Mouse (Mus musculus) WW6 (cell line): Measurements from ENCODE around the gene Brca2.

Experiments used
- DNase-seq: peaks from one replicate; pipeline ENCODE4 v3.0.0-alpha.2; 2013; ENCODE audit warnings: low read depth, low spot score

The Brca2 gene

DNA sequence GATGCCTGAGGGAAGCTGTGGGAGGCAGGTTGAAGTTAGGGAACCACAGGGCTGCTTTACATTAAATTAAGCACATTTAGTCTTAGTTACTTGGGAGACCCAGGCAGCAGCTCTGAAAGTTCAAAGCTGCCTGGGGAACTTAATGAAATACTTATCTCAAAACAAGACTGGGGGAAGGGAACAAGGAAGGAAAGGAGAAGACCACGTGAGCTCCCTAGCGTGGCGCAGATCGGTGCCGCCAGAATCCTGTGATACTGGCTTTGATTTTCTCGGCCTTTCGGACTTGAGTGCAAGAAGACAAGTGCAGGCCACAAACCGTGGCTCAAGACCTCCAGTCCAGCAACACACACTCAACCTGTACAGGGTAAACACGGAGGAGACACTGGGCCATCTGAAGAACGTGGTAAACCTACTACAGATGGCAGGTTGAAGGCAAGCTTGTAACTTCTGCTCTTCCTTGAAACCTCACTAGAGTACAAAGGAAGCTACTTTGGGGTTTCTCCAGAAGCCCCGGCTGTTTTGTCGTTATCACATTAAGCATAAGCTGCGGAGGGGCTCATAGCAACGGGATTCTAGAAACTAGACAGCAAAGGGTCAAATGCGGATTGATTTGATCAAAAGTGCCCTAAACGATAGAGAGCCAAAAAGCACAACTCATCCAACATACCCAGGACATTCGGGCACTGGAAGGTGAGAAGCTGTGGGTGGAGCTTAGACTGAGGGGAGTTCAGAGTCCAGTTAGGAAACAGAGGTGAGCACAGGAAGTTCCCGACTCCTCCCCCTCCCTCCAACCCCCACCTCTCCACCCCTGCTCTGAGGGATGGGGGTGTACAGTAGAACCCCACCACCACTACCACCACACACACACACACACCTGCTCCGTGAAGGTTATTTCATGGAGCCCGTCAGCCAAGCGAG is 76.0 kb downstream of the Brca2 start:
- DNase-seq: no peak

DNA sequence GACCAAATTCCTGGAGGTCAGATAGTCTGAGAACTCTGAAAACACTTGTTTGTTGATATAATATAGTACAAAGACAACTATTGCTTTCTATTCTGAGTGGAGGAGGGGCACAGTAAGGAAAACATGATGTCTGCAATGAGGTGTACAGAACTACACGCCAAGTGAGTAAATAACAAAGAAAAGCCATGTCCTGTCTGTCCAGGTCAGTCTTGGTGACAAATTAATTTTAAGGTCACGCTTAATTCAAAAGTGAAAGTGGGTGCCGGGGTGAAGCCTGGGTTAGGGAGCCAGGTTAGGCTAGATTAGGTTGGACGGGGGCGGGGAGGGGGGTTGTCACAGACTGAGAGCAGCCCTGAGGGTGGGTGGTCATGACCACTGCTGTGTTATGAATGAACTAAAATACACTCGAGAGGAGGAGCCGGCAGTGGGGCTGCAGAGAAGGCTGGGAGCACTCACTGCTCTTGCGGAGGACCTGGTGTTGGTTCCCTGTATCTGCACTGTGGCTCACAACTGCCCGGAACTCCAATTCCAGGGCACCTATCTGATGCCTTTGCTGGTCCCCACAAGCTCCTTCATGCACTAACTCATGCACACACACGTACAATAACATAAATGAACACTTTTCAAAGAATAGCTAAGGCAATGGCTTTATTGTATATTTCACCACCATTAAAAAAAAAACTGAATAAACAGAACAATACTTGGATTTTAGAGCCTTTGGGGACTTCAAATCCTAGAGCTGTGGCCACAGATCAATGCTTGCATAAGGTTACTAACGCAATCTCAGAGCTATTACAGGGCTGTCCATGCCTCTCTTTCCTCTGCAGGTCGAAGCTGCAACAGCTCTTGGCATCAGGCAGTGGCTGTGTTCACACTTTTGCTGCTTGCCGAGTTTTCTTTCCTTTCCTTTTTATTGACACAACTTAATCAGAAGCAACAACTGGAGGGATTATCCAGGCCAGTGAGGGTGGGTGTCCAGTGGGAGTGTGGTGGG is 77.2 kb downstream of the Brca2 start:
- DNase-seq: no peak

DNA sequence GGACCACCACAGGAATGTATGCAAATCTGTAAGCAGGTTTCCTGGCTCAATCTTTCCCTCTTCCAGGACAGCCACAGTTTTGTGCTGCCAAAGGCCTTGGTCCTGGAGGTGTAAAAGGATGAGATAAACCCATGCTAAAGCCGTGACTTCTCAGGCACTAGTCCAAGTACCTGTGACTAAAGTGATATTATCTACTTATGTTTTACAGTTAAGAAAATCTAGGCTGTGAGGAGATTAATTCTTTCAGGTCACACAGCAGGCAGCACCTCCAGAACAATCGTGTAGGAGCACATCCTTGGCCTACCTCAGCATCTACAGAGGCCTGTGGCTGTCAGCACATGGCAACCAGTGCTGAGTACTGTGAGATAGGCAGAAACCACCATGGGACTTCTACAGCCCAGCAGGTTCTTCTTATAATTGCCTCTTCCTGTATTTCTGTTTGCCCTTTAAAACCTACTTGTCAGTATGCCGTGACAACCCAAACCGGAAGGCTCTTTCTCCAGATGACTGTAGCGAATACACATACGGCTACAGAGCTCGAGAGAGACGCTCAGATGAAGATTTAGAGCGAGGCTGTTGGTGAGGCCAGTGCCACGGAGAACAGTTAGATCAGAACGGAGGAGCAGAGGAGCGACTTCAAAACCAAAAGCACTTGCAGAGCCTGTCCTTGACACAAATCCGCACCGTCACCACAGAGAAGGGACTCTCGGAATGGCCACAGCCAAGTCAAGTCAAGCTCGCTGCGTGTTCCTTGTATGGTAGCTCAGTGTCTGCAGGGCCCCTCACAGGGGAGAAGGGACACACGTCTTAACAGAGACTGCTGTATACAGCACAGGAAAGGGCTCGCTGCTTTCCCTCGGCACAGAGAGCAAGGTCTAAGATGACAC is 78.4 kb downstream of the Brca2 start:
- no peak for DNase-seq

DNA sequence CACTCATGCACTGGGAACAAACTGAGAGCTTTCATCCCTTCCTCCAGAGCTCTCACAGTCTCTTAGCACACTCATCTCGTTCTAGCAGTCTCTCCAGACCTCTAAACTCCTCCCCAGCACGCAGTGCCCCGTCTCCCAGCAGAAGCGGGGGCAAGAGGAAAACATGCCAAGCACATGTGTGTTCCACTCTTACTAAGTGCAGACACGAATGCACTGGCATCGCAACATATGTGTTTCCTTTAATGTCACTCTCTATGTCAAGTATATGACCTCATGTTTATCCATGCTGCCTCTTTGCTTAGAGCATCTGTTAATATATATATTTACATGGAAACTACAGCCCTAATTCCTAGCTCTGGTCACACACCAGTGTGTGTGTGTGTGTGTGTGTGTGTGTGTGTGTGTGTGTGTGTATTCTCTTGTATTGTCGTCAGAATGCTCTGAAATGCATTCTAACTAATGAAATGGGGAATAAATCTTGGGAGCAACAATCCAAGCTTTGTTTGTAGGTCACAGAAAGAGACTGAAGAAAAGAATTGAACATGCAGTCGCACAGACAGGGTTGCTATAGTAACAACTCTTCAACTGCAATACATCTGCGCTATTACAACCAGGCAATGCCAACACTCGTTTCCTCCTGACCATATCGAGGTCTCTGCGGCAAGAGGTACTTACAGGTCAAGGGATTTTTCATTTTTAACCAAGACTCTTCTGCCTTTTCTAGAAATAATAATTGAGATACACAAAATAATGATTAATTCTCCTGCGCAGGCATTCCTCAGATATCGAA is 79.2 kb downstream of the Brca2 start:
- DNase-seq: no peak

DNA sequence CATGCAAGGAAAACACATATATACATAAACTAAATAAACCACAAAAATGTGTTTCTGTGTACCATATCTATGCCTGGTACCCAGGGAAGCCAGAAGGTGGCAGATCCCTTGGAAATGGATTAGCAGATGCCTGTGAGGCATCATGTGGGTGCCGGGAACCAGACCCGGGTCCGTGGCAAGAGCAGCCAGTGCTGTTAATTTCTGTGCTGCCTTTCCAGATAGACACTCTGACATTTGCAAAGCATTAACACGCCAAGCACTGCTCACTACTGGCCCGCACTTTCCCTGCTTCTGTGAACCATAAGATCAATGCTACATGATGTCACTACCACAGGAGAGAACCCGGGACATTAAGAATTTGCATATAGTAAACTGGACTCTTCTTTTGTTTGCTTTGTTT is 83.7 kb downstream of the Brca2 start:
- no peak for DNase-seq

DNA sequence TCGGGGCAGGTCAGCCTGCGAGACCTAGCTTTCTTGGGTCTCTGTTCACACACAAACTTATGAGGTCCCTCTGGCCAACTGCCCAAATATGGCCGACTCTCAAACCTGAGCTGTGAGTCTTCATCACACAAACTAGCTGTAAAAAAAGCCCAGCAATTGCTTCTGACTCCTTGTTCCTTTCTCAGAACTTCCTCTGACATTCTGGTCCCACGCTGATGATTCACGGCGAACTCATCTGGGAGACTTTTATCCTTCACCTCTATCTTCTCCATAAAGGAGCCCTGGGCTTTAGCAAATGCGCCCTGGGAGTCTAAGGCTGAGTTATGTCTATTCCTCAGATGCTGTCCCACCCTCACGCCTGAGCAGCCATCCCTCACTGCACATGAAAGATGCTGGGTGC is 85.2 kb downstream of the Brca2 start:
- DNase-seq: no peak

DNA sequence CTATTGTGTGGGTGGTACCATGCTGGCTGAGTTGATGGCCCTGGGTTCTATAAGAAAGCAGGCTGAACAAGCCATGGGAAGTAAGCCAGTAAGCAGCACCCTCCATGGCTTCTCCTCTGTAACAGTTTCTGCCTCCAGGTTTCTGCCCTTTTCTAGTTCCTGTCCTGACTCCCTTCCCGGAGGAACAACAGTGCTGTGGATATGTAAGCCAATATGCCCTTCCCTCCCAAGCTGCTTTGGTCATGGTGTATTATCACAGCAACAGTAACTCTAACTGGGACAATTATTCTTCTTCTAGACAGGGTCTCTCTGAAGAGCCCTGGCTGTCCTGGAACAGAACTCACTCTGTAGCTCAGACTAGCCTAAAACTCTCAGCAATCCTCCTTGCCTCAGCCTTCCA is 88.7 kb downstream of the Brca2 start:
- DNase-seq: no peak

DNA sequence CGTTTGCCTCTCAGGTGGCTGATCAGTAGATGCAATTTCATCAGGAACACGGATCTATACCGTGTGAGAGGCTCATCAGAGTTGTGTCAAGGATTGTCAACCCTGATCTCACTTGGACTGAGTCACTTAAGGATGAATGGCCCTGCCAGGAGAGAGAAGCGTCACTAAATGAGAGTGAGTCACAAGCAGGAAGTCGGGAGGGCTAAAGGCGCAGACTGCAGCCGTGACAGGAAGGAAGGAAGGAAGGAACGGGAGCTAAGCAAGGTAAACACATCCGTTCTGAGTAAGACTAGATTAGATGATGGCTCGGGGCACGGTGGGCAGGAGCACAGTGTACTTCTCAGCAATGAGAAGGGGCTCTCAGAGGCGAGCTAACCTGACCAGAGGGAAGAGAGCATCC is 89.3 kb downstream of the Brca2 start:
- DNase-seq: no peak

DNA sequence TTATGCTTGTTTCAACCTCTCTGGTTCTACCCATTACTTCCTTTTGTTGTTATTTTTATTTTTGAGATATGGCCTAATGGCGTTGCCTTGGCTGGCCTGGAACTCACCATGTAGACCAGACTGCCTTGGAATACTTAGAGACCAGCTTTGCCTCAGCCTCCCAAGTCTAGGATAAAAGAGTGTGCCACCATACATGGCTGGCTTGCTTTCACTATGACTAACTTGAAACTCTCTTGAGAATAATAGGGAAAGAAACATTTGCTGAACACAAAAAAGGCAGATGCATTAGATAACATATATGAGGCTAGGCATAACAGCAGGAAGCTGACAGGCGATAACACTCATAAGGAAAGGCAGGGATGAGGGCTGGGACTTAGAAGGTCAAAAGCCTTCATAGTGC is 91.6 kb downstream of the Brca2 start:
- DNase-seq: no peak

DNA sequence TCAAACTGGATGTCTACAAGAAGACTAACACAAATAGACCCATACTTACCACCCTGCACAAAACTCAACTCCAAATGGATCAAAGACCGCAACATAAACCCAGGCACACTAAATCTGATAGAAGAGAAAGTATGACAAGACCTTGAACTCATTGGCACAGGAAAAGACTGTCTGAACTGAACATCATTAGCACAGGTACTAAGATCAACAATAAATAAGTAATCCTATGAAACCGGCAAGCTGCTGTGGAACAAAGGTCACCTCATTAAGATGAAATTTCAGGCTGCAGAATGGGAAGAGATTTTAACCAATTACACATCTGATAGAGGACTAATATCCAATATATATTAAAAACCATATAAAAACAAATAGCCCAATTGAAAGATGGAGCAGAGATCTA is 93.8 kb downstream of the Brca2 start:
- no peak for DNase-seq

DNA sequence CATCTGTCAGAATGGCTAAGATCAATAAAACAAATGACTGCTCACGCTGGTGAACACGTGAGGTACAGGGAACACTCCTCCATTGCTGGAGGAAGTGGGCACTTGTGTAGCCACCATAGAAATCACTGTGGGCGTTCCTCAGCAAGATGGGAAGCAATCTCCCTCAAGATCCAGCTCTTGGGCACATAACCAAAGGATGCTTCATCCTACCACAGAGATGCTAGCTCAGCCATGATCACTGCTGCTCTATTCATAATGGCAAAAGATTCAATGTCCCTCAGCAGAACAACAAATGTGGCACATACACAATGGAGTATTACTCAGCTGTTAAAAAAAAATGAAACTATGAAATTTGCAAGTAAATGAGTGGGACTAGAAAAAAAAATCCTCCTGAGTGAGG is 94.3 kb downstream of the Brca2 start:
- no peak for DNase-seq

DNA sequence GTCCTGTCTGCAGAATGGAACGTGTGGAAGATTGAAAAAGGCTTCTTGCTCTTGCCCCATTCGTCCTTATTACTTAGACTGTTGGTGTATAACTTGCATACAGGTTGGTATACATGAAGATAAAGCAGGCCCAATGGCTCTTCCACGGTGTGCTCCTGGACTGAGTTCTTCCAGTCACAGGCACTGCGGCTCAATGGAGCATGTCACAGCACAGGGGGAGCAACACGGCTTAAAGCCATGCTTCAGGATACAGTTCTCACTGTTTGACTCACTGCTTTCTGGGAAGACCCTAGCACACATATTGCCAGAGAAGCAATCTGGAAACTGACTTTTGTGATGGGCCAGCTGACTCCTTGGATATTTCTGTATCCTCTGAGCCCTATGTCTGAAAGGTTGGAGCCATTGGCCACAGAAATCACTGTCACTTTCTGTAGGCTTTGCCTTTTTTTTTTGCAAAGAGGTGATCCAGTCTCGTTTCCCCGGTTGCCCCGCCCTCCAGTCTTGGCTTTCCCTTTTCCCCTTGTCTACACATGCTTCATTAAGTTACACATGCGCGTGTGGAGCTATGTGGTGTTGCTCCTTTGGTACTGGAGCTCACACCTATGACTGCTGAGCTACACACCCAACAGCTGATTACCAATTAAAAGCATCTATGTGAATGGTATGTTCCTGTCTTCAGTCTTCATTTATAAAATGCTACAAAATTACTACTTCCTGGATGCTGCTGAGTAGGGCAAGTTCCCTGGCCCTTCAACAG is 96.3 kb downstream of the Brca2 start:
- no peak for DNase-seq
